Mouse (Mus musculus) kidney, embryonic 15.5 days (tissue): ENCODE results near the gene Lmbrd2. TPM values are rescaled to one million over a fixed set of nuclear protein-coding genes. Genes with fewer than 3 reads are reported as not detected.
"Not testable (repeated sequence)": the region's sequence is repeated elsewhere in the genome, so short reads cannot be mapped to it uniquely, and the experiment has no call there.

Experiments
- ATAC-seq: fragments of 200-750 bp; cut with Nextera tagmentation; replicated peaks from 2 replicates; pipeline ENCODE4 v1.8.0; 2017; ENCODE audit warnings: moderate TSS enrichment; ENCODE audit not compliant: low FRiP score
- H3K27ac ChIP-seq: fragments of 300-500 bp; sonication (generic); 2 replicates; pipeline ENCODE4 v1.5.1; 2015; ENCODE audit warnings: mild to moderate bottlenecking, inconsistent platforms
- H3K27me3 ChIP-seq: fragments of 300-500 bp; sonication (generic); 2 replicates; pipeline ENCODE4 v1.6.1; 2015; ENCODE audit warnings: inconsistent platforms
- H3K36me3 ChIP-seq: fragments of 300-500 bp; sonication (generic); 2 replicates; pipeline ENCODE4 v1.6.1; 2015; ENCODE audit warnings: inconsistent platforms
- H3K4me1 ChIP-seq: fragments of 300-500 bp; sonication (generic); 2 replicates; pipeline ENCODE4 v1.6.1; 2015; ENCODE audit warnings: inconsistent platforms
- H3K4me2 ChIP-seq: fragments of 300-500 bp; sonication (generic); 2 replicates; pipeline ENCODE4 v1.6.1; 2015; ENCODE audit warnings: moderate library complexity, mild to moderate bottlenecking, inconsistent platforms
- H3K4me3 ChIP-seq: fragments of 300-500 bp; sonication (generic); replicated peaks from 2 replicates; pipeline ENCODE4 v1.5.1; 2015; ENCODE audit warnings: mild to moderate bottlenecking, inconsistent platforms
- H3K9ac ChIP-seq: fragments of 300-500 bp; sonication (generic); 2 replicates; pipeline ENCODE4 v1.6.1; 2015; ENCODE audit warnings: mild to moderate bottlenecking, inconsistent platforms
- H3K9me3 ChIP-seq: fragments of 300-500 bp; sonication (generic); replicated peaks from 2 replicates; pipeline ENCODE4 v1.6.1; 2016; ENCODE audit warnings: inconsistent platforms
- WGBS: fragments of 180-500 bp; shearing (Covaris S2); methylation state at CpG from one replicate; pipeline ENCODE4 v1.1.7; 2015; ENCODE audit warnings: mixed read lengths; 5-methylcytosine and 5-hydroxymethylcytosine counted together
- polyA plus RNA-seq: library from polyadenylated mRNA; unstranded; fragments of >200 nt; fragmentation: Nextera tagmentation; extraction: Ambion mirVana; gene quantifications from 2 replicates; pipeline ENCODE4 v1.2.1, GENCODE M21; 2015

The Lmbrd2 gene
- polyA plus RNA-seq, 1 experiment from 2014 or later: 3.7 TPM

- Histone ChIP-seq H3K9me3 (no peaks in the 10 kb centered on the region), H3K4me2 (peak overlapping the region; percentile 60), H3K27ac (peak overlapping the region; percentile 92), H3K4me3 (peak overlapping the region; percentile 94), H3K4me1 (peaks cover 10% of the 10 kb centered on the region), H3K36me3 (peaks cover 30% of the 10 kb centered on the region), H3K27me3 (no peaks in the 10 kb centered on the region), H3K9ac (peak overlapping the region; percentile 79)
- under 1% methylated on average over 37 of the region's 37 CpGs for WGBS
- ATAC-seq: peak; percentile 89
Measured at GRCm38 (mm10) chr15:9140684-9141171, 378 bp downstream of the Lmbrd2 start.

GRCm38 (mm10) chr15:9155325-9155724 lies 15.0 kb downstream of the Lmbrd2 start, which contains the start of gene Skp2:
Gene Skp2, minus strand, starts transcription at chr15:9155425.
- Histone ChIP-seq H3K36me3 (peaks cover 59% of the 10 kb centered on the region), H3K27ac (no peak within 1 kb of the TSS)

GRCm38 (mm10) chr15:9162557-9163070 lies 22.3 kb downstream of the Lmbrd2 start:
- no peaks in the 10 kb centered on the region for H3K9me3 ChIP-seq
- H3K4me2 ChIP-seq: no peak overlapping the region
- H3K36me3 ChIP-seq: peaks cover 31% of the 10 kb centered on the region
- no peak for ATAC-seq
- 72% methylated on average over 4 of the region's 4 CpGs for WGBS
- no peaks in the 10 kb centered on the region for H3K27me3 ChIP-seq
- no peak overlapping the region for H3K27ac ChIP-seq
- H3K9ac ChIP-seq: no peak overlapping the region
- H3K4me3 ChIP-seq: no peak overlapping the region
- H3K4me1 ChIP-seq: no peaks in the 10 kb centered on the region

More at GRCm38 (mm10) chr15:9155325-9155724, 15.0 kb downstream of the Lmbrd2 start, which contains the start of gene Skp2:
- H3K27me3 ChIP-seq: no peaks in the 10 kb centered on the region
- H3K4me1 ChIP-seq: no peaks in the 10 kb centered on the region
- no peak within 1 kb of the TSS for H3K4me3 ChIP-seq
- H3K4me2 ChIP-seq: no peak within 1 kb of the TSS
- no peak within 1 kb of the TSS for H3K9ac ChIP-seq
- no peak for ATAC-seq
- no peaks in the 10 kb centered on the region for H3K9me3 ChIP-seq

DNA sequence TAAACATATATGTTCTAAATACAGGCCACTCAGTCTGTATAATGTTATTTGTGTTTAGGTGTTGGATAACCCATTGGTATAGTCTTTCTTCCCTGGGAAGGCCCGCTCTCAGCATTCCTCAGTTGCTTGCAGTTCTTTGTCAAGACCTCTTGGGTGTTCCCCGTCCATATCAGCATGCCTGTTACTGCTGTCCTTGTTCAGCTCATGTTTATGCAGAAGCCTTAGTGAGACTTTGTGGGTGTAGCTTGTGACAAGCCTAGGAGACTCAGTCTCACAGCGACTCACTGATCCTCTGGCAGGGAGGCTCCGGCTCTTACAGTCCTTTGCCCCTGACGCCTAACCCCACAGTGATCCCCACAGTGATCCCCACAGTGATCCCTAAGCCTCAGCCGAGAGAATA lies 23.8 kb downstream of the Lmbrd2 start:
- H3K27me3 ChIP-seq: no peaks in the 10 kb centered on the region
- H3K36me3 ChIP-seq: peaks cover 35% of the 10 kb centered on the region
- H3K4me1 ChIP-seq: no peaks in the 10 kb centered on the region
- H3K9me3 ChIP-seq: no peaks in the 10 kb centered on the region
- H3K27ac ChIP-seq: no peak overlapping the region
- no peak for ATAC-seq
- H3K4me2 ChIP-seq: no peak overlapping the region
- WGBS: 78% methylated on average over 6 of the region's 6 CpGs
- no peak overlapping the region for H3K4me3 ChIP-seq
- H3K9ac ChIP-seq: no peak overlapping the region

- WGBS: 95% methylated on average over 3 of the region's 3 CpGs
- Histone ChIP-seq H3K9me3 (no peaks in the 10 kb centered on the region), H3K9ac (no peak overlapping the region), H3K27me3 (no peaks in the 10 kb centered on the region), H3K4me1 (no peaks in the 10 kb centered on the region), H3K27ac (no peak overlapping the region), H3K36me3 (peaks cover 44% of the 10 kb centered on the region), H3K4me3 (no peak overlapping the region), H3K4me2 (no peak overlapping the region)
- no peak for ATAC-seq
Measured at GRCm38 (mm10) chr15:9177038-9177437, 36.7 kb downstream of the Lmbrd2 start.

GRCm38 (mm10) chr15:9183995-9184394 lies 43.6 kb downstream of the Lmbrd2 start:
- H3K4me3 ChIP-seq: no peak overlapping the region
- no peak overlapping the region for H3K9ac ChIP-seq
- ATAC-seq: no peak
- 96% methylated on average over 5 of the region's 5 CpGs for WGBS
- no peak overlapping the region for H3K4me2 ChIP-seq
- H3K27me3 ChIP-seq: no peaks in the 10 kb centered on the region
- no peaks in the 10 kb centered on the region for H3K4me1 ChIP-seq
- no peak overlapping the region for H3K27ac ChIP-seq
- peaks cover 36% of the 10 kb centered on the region for H3K36me3 ChIP-seq
- H3K9me3 ChIP-seq: no peaks in the 10 kb centered on the region

- Histone ChIP-seq H3K27ac (no peak overlapping the region), H3K4me3 (no peak overlapping the region), H3K27me3 (no peaks in the 10 kb centered on the region), H3K4me1 (no peaks in the 10 kb centered on the region), H3K9ac (no peak overlapping the region), H3K9me3 (no peaks in the 10 kb centered on the region), H3K36me3 (peaks cover 48% of the 10 kb centered on the region), H3K4me2 (no peak overlapping the region)
- WGBS: 85% methylated on average over 2 of the region's 2 CpGs
- no peak for ATAC-seq
Measured at GRCm38 (mm10) chr15:9189796-9190195, 49.4 kb downstream of the Lmbrd2 start.

GRCm38 (mm10) chr15:9192685-9193084 lies 52.3 kb downstream of the Lmbrd2 start:
- H3K9ac ChIP-seq, H3K4me1 ChIP-seq, ATAC-seq, H3K27me3 ChIP-seq, H3K27ac ChIP-seq, H3K4me2 ChIP-seq, H3K9me3 ChIP-seq, H3K4me3 ChIP-seq: not testable (repeated sequence)
- H3K36me3 ChIP-seq: peaks cover 46% of the 10 kb centered on the region

- Histone ChIP-seq H3K27ac (no peak overlapping the region), H3K4me1 (no peaks in the 10 kb centered on the region), H3K27me3 (no peaks in the 10 kb centered on the region), H3K4me3 (no peak overlapping the region), H3K9me3 (no peaks in the 10 kb centered on the region), H3K36me3 (peaks cover 17% of the 10 kb centered on the region), H3K9ac (no peak overlapping the region), H3K4me2 (no peak overlapping the region)
- no peak for ATAC-seq
- 49% methylated on average over 6 of the region's 6 CpGs for WGBS
Measured at GRCm38 (mm10) chr15:9198421-9198820, 58.1 kb downstream of the Lmbrd2 start.

GRCm38 (mm10) chr15:9211891-9212290 lies 71.5 kb downstream of the Lmbrd2 start:
- Histone ChIP-seq H3K9me3 (no peaks in the 10 kb centered on the region), H3K4me1 (no peaks in the 10 kb centered on the region), H3K36me3 (no peaks in the 10 kb centered on the region), H3K4me3 (no peak overlapping the region), H3K27ac (no peak overlapping the region), H3K9ac (no peak overlapping the region), H3K27me3 (no peaks in the 10 kb centered on the region), H3K4me2 (no peak overlapping the region)
- ATAC-seq: no peak

GRCm38 (mm10) chr15:9213026-9213425 lies 72.7 kb downstream of the Lmbrd2 start:
- not testable (repeated sequence) for H3K9me3 ChIP-seq, H3K36me3 ChIP-seq, H3K4me1 ChIP-seq, H3K4me2 ChIP-seq, H3K27me3 ChIP-seq, ATAC-seq, H3K27ac ChIP-seq, H3K9ac ChIP-seq, H3K4me3 ChIP-seq
- 81% methylated on average over 3 of the region's 3 CpGs for WGBS

DNA sequence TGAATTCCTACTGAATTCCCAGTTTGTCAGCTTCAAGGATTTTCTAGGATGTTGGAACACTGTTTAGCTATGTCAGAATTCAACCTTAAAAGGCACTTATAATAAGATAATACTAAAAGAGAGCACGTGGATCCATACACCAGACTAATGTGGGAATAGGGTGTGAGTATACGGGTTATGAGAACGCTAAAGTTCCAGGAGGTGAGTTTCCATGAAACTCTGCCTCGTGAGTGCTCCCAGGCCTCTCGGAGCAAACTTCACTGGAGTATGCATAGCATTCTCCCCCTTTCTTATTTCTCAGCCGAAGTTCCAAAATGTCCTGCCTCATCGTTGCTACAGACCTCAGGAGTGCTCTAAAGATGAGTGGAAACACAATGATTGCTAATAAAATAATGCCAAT lies 73.1 kb downstream of the Lmbrd2 start:
- 92% methylated on average over 7 of the region's 7 CpGs for WGBS
- not testable (repeated sequence) for H3K4me1 ChIP-seq, ATAC-seq, H3K36me3 ChIP-seq, H3K4me3 ChIP-seq, H3K27ac ChIP-seq, H3K9ac ChIP-seq, H3K9me3 ChIP-seq, H3K27me3 ChIP-seq, H3K4me2 ChIP-seq

DNA sequence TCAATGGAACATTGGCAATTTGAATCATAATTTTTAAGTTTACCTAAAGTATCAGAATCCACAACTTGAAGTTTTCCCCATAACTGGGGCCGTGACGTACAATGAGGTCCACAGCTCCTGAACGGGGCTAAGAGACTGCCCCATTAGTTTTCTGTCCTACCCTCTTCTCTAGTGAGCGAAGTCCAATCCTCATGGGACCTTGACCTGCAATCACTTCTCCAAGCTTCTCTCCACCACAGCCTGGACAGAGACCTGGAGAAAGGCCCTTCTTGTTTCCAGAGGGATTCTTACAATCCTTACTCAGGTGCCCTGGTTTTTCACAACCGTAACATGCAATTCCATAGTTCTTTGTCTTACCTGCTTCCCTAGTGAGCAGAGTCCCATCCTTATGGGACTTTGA lies 76.1 kb downstream of the Lmbrd2 start:
- Histone ChIP-seq H3K9ac (no peak overlapping the region), H3K4me3 (no peak overlapping the region), H3K4me2 (no peak overlapping the region), H3K36me3 (no peaks in the 10 kb centered on the region), H3K9me3 (no peaks in the 10 kb centered on the region), H3K27me3 (no peaks in the 10 kb centered on the region), H3K4me1 (no peaks in the 10 kb centered on the region), H3K27ac (no peak overlapping the region)
- 89% methylated on average over 5 of the region's 5 CpGs for WGBS
- ATAC-seq: no peak
